Mouse (Mus musculus) T-cell, adult 66 days (primary cell): Measurements from ENCODE around the gene Fa2h. TPM values are rescaled to one million over a fixed set of nuclear protein-coding genes. Genes with fewer than 3 reads are reported as not detected.

Source experiments
- total RNA-seq, 2 experiments: library from RNA; stranded (reverse); gene quantifications; 3 replicates in 1 of 2; 4 replicates in 1 of 2; pipeline ENCODE4 v1.2.4; 2023

Gene Fa2h
- total RNA-seq = not detected

DNA sequence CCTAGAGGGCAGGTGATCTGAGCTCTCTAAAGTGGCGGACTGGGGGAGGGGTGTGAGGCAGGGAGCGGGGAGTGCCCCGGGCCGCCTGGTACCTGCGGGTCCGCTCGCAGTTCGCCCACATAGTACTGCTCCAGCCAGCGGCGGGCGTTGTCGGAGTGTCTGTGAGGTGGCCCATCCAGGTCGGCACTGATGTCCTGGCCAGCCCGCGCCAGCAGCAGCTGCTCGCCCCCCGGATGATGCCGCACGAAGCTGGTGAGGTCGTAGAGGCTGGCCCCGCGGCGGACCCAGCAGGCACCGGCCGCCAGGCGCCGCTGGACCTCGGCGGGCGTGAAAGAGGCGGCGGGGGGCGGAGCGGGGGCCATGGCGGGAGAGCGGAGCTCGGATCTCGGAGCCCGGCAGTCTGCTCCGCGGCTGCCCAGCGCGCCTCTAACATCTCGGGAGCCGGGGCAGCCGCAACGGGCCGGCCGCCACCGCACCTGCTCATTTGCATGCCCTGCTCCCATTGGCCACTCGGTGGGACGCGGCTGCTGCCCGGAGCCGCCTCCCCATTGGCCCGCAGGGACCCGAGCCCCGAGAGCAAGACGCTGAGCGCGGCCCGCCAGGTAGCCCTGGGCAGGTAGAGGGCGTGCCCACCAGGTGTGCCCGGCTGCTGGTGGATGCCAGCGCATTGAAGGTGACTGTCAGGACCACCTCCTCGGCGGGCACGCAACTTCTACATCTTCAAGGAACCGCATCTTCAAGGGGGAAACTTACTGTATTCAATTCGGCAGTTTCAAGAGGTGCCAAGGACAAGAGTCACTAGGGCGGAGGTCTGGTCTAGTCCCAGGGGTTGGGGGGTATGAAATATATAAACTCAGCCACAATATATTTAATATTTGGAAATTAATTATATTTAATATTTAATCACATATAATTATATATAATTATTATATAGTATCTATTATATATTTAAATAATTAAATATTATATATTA is at the start of gene Fa2h:
TSS of gene Fa2h (minus strand) at position 434 of the 973 bp plus-strand sequence.

GRCm38 (mm10) chr8:111337890-111338347 is 55.7 kb downstream of the Fa2h start, which contains the start of gene Mlkl:
Gene Mlkl, minus strand, starts transcription at chr8:111338177.

GRCm38 (mm10) chr8:111299821-111300568 is 93.6 kb downstream of the Fa2h start, which contains the start of gene Rfwd3:
Gene Rfwd3, minus strand, starts transcription at chr8:111300222.

Other genes starting within 250 kb of the Fa2h start
- 10 to 100 TPM; 70.4 to 76.2 TPM for gene Glg1, start 134.6 kb downstream of the Fa2h start, total RNA-seq
- 10 to 100 TPM; 29.0 to 32.7 TPM for gene Rfwd3, start 93.6 kb downstream of the Fa2h start, total RNA-seq
- gene Mlkl, start 55.6 kb downstream of the Fa2h start, total RNA-seq = 1 to 10 TPM; 1.5 to 1.7 TPM
- 10 to 100 TPM; 11.9 to 15.2 TPM for gene Wdr59, start 128.3 kb upstream of the Fa2h start, total RNA-seq
- 100 to 1,000 TPM; 133 TPM for gene Znrf1, start 142.3 kb upstream of the Fa2h start, total RNA-seq
- gene Ldhd, start 236.6 kb upstream of the Fa2h start, total RNA-seq = under 1 TPM; 0.65 to 0.67 TPM
- 10 to 100 TPM; 17.4 to 19.1 TPM for gene Zfp1, start 249.6 kb upstream of the Fa2h start, total RNA-seq